ENCODE assay signal across 8 mouse cellular contexts in the genomic region with DNA sequence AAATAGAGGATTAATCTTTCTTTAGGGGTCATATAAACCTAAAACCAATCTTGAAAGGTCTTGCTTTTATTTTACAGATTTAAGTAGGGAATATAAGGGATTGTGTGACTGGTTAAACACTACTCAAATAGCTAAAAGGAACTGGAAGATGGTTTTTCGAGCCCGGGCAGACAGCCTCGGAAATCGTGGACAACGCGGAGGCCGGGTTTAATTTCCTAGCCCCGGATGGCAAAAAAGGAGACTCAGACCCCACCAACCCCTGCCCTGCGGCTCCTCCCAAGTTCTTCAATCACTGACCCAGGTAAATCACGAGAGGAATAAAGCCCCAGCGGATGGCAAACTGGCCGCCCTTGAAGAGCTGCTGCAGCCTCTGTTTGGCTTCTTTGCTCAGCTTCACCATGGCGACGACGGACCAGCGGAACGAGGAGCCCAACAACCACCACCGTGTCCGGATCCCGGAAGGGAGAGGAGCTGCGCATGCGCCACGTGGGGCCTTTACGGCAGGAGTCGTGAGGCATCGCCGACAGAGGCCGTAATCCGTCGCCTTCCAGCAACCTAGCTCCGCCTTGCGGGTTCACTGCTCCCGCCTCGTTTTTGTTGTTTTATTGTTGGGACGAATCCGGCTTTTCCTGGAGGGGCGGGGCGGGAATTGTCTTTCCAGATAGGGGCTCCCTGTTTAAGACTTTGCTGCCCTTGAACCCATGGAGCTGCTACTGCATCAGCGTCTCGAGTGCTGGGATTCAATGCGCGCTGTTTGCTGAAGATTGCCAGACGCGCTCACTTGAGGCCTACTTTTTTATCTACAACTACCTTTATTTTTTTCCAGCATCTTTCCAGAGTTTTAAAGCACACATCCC. TPM values are rescaled to one million over a fixed set of nuclear protein-coding genes. Genes with fewer than 3 reads are reported as not detected.
DNase-seq lines count a peak whose midpoint lies in the region; ATAC-seq lines count a peak whose summit lies in the region.

A gene (minus strand): TSS at position 488 of the 857 bp plus-strand sequence.

- ATAC-seq in megakaryocyte progenitor cell, adult 5-6 weeks (replicated peaks; ENCODE audit: poor library complexity) = peak; percentile 99

- DNase-seq in adipocyte (ENCODE audit: low spot score) = peak; percentile 98
- peak; percentile 99 for DNase-seq in embryo, embryonic 10 days (ENCODE audit: low spot score)
- DNase-seq in gastrocnemius, postnatal 10 days = peak; percentile 96
- DNase-seq in induced T-regulatory cell, adult 2 months (ENCODE audit: low read depth) = peak; percentile 98
- DNase-seq in left cerebral cortex, adult 9 months (ENCODE audit: low spot score in 2 of 2) = peak; percentile 91 to 96
- peak; percentile 96 for DNase-seq in right cerebral cortex, postnatal 14 days
- peak; percentile 90 to 96 for DNase-seq in urinary bladder, postnatal 36 days (ENCODE audit: low spot score in 2 of 2)

RNA-seq across cellular contexts. Expression of the gene that starts here (rescaled TPM):
- 10 to 100 TPM; 54.0 to 56.1 TPM for total RNA-seq in gastrocnemius, postnatal 10 days (2021)
- total RNA-seq in megakaryocyte progenitor cell, adult 5-6 weeks (2015) = 81.3 and 98.8 TPM in 2 replicates
- 288 and 310 TPM in 2 replicates for total RNA-seq in megakaryocyte progenitor cell, adult 5-6 weeks (2017)

Comparison
In these comparisons a context has a peak if more than half of its experiments do, and no peak if none do; other contexts are left out.
1. Peak in every context shown above with its lines: DNase-seq and ATAC-seq.